Mouse (Mus musculus): ENCODE measurements around the gene Gm42372. TPM values are rescaled to one million over a fixed set of nuclear protein-coding genes. Genes with fewer than 3 reads are reported as not detected.

Gene Gm42372
- polyA plus RNA-seq (2012; rRNA removed) = 0.40 and 0.42 TPM in 2 replicates

GRCm38 (mm10) chr7:16982859-16983568, at the start of gene Gm42372:
Gene Gm42372 (plus strand): TSS chr7:16983086.
- DNase-seq (ENCODE audit: low read depth in 1 of 2, low spot score in 2 of 2) = peak; percentile 61 to 63
- Histone ChIP-seq H3K4me1 (ENCODE audit: control insufficient read depth, insufficient read depth, insufficient read length) (no peaks in the 10 kb centered on the region; the same call in 1 of the 2 replicates), H3K27ac (ENCODE audit: insufficient read depth, low read length) (no peak within 1 kb of the TSS), H3K36me3 (ENCODE audit: control insufficient read depth, insufficient read depth, low read length) (no peaks in the 10 kb centered on the region), H3K4me3 (ENCODE audit: extremely low read depth, insufficient read depth, insufficient read length) (peak within 1 kb of the TSS; percentile 44; the same call in 1 of the 2 replicates), H3K27me3 (ENCODE audit: control insufficient read depth, insufficient read depth, low read length) (no peaks in the 10 kb centered on the region)
- WGBS = 39% methylated on average over 26 of the region's 26 CpGs
- TF ChIP-seq POLR2A (IDR thresholded peaks at IDR 0.05; ENCODE audit: low read depth, low read length) (no peak), CTCF (IDR thresholded peaks at IDR 0.05; ENCODE audit: extremely low read depth, insufficient read depth, insufficient read length, insufficient replicate concordance) (no peak)

DNA sequence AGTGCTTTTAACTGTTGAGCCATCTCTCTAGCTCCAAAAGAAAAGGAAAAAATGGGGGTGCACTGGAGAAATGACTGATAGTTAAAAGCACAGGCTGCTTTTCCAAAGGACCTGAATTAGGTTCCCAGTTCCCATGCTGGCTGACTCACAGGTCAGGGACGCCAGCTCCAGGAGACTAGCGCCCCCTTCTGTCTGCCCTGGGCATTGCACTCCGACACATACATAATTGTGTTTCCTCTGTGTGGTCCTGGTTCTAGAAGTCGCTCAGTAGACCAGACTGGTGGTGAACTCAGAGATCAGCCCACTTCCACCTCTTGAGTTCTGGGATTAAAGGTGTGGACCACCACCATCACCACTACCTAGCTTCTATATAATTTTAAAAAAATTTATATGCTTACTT, 45.6 kb upstream of the Gm42372 start:
- TF ChIP-seq POLR2A (IDR thresholded peaks at IDR 0.05; ENCODE audit: low read depth, low read length) = no peak
- no peak for TF ChIP-seq CTCF (IDR thresholded peaks at IDR 0.05; ENCODE audit: extremely low read depth, insufficient read depth, insufficient read length, insufficient replicate concordance)
- 44% methylated on average over 4 of the region's 4 CpGs for WGBS
- DNase-seq (ENCODE audit: low read depth in 1 of 2, low spot score in 2 of 2) = no peak
- Histone ChIP-seq H3K4me3 (ENCODE audit: extremely low read depth, insufficient read depth, insufficient read length) (no peak overlapping the region), H3K4me1 (ENCODE audit: control insufficient read depth, insufficient read depth, insufficient read length) (no peaks in the 10 kb centered on the region), H3K36me3 (ENCODE audit: control insufficient read depth, insufficient read depth, low read length) (no peaks in the 10 kb centered on the region), H3K27me3 (ENCODE audit: control insufficient read depth, insufficient read depth, low read length) (no peaks in the 10 kb centered on the region), H3K27ac (ENCODE audit: insufficient read depth, low read length) (no peak overlapping the region)

- WGBS = 78% methylated on average over 17 of the region's 17 CpGs
These were observed 44.6 kb upstream of the Gm42372 start for GRCm38 (mm10) chr7:16938117-16938791.

DNA sequence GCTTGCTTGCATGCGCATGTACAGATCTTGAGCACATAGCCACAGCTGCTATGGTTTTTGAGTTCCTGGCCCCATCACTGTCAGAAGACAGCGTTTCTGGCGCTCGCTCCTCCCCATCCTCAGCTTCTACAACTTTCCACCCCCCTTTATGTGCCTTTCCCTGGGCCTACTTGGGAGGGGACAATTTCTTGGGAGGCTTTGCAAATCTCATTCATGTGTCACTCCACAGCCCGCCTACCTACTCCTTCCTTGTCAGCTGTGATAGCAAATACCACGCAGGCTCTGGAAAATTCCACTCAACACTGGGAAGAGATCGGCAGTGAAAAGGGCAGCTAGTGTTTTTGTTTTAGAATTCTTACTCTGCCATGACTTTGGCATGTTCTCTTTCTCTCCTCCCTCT, 42.6 kb upstream of the Gm42372 start:
- TF ChIP-seq CTCF (IDR thresholded peaks at IDR 0.05; ENCODE audit: extremely low read depth, insufficient read depth, insufficient read length, insufficient replicate concordance) (no peak), POLR2A (IDR thresholded peaks at IDR 0.05; ENCODE audit: low read depth, low read length) (no peak)
- Histone ChIP-seq H3K27ac (ENCODE audit: insufficient read depth, low read length) (no peak overlapping the region), H3K4me1 (ENCODE audit: control insufficient read depth, insufficient read depth, insufficient read length) (peaks cover 4% of the 10 kb centered on the region), H3K4me3 (ENCODE audit: extremely low read depth, insufficient read depth, insufficient read length) (no peak overlapping the region), H3K36me3 (ENCODE audit: control insufficient read depth, insufficient read depth, low read length) (no peaks in the 10 kb centered on the region), H3K27me3 (ENCODE audit: control insufficient read depth, insufficient read depth, low read length) (0 out of 2 replicates have a peak, but pooled peaks cover 2% of the 10 kb centered on the region)
- no peak for DNase-seq (ENCODE audit: low read depth in 1 of 2, low spot score in 2 of 2)
- 76% methylated on average over 7 of the region's 7 CpGs for WGBS

More at GRCm38 (mm10) chr7:16938117-16938791, 44.6 kb upstream of the Gm42372 start:
- no peak overlapping the region for H3K27ac ChIP-seq (ENCODE audit: insufficient read depth, low read length)
- DNase-seq (ENCODE audit: low read depth in 1 of 2, low spot score in 2 of 2) = no peak
- H3K4me1 ChIP-seq (ENCODE audit: control insufficient read depth, insufficient read depth, insufficient read length) = no peaks in the 10 kb centered on the region
- TF ChIP-seq POLR2A (IDR thresholded peaks at IDR 0.05; ENCODE audit: low read depth, low read length) = no peak
- no peak for TF ChIP-seq CTCF (IDR thresholded peaks at IDR 0.05; ENCODE audit: extremely low read depth, insufficient read depth, insufficient read length, insufficient replicate concordance)
- no peaks in the 10 kb centered on the region for H3K27me3 ChIP-seq (ENCODE audit: control insufficient read depth, insufficient read depth, low read length)
- H3K4me3 ChIP-seq (ENCODE audit: extremely low read depth, insufficient read depth, insufficient read length) = no peak overlapping the region
- H3K36me3 ChIP-seq (ENCODE audit: control insufficient read depth, insufficient read depth, low read length) = no peaks in the 10 kb centered on the region

- no peak for DNase-seq (ENCODE audit: low read depth in 1 of 2, low spot score in 2 of 2)
- Histone ChIP-seq H3K36me3 (ENCODE audit: control insufficient read depth, insufficient read depth, low read length) (no peaks in the 10 kb centered on the region), H3K4me3 (ENCODE audit: extremely low read depth, insufficient read depth, insufficient read length) (no peak overlapping the region), H3K4me1 (ENCODE audit: control insufficient read depth, insufficient read depth, insufficient read length) (peaks cover 7% of the 10 kb centered on the region), H3K27ac (ENCODE audit: insufficient read depth, low read length) (no peak overlapping the region), H3K27me3 (ENCODE audit: control insufficient read depth, insufficient read depth, low read length) (peaks cover 9% of the 10 kb centered on the region)
- no peak for TF ChIP-seq POLR2A (IDR thresholded peaks at IDR 0.05; ENCODE audit: low read depth, low read length)
- no peak for TF ChIP-seq CTCF (IDR thresholded peaks at IDR 0.05; ENCODE audit: extremely low read depth, insufficient read depth, insufficient read length, insufficient replicate concordance)
- 65% methylated on average over 4 of the region's 4 CpGs for WGBS
These were observed 40.0 kb upstream of the Gm42372 start for GRCm38 (mm10) chr7:16942861-16943260.

DNA sequence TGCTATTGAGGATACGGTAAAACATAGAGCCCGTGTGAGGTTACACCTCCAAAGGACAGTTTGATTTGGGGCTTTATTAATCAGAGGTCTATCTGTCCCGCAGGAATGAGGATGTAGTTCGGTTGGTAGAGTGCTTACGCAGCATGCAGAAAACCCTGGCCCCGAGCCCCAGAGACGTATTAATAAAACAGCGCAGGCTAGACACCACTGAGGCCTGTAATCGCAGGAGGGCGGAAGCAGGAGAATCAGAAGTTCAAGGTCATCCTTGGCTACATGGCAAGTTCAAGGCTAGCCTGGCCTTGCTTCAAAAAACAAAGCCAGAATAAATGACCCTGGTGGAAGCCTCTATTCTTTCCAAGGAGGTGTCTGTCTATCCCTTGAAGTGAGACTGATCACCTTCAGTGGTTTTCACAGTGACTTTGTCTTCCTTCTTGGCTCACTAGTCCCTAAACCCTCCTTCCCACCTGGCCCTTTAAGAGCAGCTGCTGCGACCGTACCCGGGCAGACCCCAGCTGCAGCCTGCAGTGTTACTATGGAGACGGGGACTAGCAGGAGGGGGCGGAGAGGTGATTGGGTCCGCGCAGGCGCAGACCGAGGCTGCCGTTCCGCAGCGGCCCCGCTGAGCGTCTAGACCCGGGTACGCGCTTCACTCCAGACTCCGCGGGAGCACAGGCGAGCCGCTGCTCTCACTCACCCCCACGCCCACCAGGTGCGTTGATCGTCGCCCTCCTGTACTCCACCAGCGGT, 38.7 kb upstream of the Gm42372 start, which contains the start of gene Pnmal2:
Pnmal2 (plus strand) TSS at position 622 of the 747 bp plus-strand sequence.
- Histone ChIP-seq H3K27ac (ENCODE audit: insufficient read depth, low read length) (no peak within 1 kb of the TSS), H3K27me3 (ENCODE audit: control insufficient read depth, insufficient read depth, low read length) (peaks cover 9% of the 10 kb centered on the region), H3K36me3 (ENCODE audit: control insufficient read depth, insufficient read depth, low read length) (no peaks in the 10 kb centered on the region), H3K4me1 (ENCODE audit: control insufficient read depth, insufficient read depth, insufficient read length) (peaks cover 7% of the 10 kb centered on the region), H3K4me3 (ENCODE audit: extremely low read depth, insufficient read depth, insufficient read length) (peak within 1 kb of the TSS; percentile 56)
- no peak for TF ChIP-seq CTCF (IDR thresholded peaks at IDR 0.05; ENCODE audit: extremely low read depth, insufficient read depth, insufficient read length, insufficient replicate concordance)
- TF ChIP-seq POLR2A (IDR thresholded peaks at IDR 0.05; ENCODE audit: low read depth, low read length) = no peak
- peak in 1 of 2 experiments; percentile 46 for DNase-seq (ENCODE audit: low read depth in 1 of 2, low spot score in 2 of 2)
- WGBS = 24% methylated on average over 36 of the region's 36 CpGs

All from spleen, adult 2 months (tissue).